Mouse (Mus musculus) kidney, postnatal 14 days (tissue): ENCODE data around the gene Slc35a2.

Experiments used
- DNase-seq: peaks from one replicate; pipeline ENCODE4 v3.0.0; 2022; ENCODE audit warnings: mixed read lengths

The Slc35a2 gene

DNA sequence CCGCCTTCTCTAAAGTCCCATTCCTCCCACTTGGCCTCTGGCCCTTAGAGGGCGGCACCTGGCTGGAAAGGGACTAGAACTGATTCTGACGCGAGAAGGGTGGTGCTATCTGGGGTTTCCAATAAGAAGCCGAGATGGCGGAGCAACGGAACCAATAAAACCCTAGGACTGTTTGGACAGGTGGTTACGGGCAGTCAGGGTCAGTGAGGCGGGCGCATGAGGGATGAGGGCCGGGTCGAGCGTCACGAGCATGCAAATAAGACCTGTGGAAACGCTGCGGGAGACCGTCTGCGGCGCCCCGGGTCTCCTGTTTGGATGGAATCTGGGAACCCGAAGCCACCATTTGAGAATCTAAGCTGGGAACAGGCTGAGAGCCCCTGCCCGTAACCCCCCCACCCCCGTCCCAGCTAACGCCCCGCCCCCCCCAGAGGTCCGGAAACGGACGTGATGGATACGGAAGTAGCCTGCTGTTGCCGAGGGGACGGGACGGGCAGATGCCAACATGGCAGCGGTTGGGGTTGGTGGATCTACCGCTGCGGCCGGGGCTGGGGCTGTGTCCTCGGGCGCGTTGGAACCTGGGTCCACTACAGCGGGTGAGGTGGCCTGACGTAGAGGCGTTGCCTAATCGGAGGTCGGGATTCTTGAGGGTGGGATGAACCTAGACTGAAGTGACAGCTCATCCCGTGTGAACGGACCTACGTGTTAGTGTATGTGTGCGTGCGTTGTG, at the start of gene Slc35a2:
Gene Slc35a2, plus strand, starts transcription at position 188 of the 727 bp plus-strand sequence.
- peak; percentile 90 for DNase-seq

DNA sequence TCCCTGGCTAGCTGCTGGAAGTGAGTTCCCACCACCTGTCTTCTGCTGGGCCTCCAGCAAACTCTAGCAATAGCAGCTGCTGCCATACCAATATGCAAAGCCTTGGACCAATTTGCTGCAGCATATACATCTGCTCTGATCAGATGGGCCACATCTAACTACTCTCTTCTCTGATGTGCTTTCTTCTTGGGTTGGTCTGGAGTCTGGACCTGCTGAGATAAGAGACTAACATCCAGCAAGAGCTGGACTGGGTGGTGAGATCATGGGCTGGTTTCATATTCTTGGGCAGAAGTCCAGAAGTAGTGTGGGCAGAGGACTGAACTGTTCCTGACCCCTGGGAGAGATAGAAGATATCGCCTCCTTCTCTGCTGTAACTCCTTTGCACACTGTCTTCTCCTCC, 46.7 kb upstream of the Slc35a2 start:
- DNase-seq: no peak

DNA sequence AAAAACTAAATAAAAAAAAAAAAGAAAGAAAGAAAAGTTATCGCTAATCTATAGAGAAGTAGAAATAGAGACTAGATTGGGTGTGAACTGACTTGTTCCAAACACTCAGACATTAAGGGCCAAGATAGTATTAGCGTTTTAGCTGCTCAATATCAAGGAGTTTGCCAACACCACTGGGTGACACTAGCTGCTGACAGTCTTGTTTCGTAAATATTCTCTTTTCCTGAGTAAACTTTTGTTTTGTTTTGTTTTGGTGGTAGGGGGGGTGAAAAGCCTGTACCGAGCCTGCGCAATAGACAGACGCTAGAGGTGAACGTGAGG, 43.0 kb upstream of the Slc35a2 start:
- no peak for DNase-seq

DNA sequence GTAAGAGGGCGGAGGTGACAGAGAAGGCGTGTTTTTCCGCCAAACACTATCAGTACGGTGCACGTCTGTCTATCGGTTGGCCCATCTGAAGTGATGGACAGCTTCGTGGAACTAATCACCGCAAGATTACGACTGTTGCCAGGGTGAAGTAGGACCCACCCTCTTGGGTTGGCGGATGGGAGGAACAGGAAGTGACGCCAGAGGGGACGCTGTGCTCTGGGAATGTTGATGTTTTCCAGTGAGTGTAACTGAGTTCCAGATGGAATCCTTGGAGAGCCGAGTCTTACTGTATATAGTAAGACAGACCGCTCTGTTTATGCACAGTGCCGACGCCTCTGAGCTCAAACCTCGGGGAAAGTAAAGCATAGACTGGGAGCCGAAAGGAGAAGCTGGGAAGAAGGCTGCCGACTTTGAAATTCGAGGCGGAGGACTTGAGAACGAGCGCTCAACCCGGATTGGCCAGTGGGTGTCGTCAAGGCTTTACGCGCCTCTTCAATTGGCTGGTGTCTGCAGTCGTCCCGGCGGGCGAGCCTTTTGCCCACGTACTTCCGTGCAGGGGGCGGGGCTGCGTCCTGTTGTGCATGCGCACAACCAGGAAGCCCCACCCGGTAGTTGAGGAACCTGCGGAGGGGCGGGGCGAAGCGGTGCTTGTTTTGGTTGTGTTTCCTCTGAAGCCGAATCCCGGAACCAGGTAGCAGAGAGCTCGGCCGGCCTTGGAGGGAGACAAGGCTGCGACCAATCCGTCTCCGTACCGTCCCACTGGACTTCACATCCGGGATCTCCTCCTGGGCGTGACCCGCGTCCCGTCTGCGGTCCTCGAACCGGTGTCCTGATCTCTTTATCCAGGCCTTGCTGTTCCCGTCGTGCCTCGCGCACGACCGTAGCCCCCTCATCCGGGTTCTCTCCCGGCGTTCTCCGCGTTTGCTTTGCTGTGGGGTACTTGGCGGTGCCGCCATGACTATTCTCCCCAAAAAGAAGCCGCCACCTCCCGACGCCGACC, 42.4 kb upstream of the Slc35a2 start, which contains the start of gene Otud5:
Gene Otud5, plus strand, starts transcription at position 202 of the 1,000 bp plus-strand sequence.
- peak; percentile 95 for DNase-seq

DNA sequence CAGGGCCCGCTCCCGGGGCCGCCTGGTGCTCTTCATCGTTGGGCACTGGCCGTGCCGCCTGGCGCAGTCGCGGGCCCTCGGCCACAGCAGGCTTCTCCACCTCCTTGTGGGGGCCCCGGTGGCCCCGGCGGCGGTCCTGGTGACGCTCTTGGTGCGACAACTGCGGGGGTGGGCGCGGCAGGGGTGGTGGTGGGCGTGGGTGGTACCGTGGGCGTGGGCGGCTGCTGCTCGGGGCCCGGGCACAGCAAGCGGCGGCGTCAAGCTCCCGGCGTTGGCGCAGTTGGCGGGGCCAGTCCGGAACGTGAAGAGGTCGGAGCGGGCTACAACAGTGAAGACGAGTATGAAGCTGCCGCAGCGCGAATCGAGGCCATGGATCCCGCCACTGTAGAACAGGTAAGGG, 41.5 kb upstream of the Slc35a2 start:
- peak; percentile 7 for DNase-seq

DNA sequence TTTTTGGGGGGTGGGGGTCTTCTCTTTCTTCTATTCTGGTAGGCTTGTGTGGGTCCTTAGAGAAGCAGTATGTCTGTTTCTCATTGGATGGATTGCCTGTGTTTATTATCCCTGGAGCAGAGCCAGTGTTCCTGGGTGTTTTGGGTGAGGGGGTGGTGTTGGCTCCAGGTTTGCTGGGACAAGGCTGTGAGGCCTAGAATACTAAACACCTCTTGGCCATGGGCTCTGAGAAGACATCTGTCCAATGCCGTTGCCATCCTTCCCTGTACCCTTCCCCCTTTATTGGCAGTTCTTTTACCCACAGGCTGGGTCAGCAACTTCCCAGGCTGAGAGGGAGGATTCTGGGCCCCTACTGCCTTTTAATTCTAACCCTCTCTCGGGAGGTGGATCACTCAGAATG, 36.0 kb upstream of the Slc35a2 start:
- DNase-seq: no peak

DNA sequence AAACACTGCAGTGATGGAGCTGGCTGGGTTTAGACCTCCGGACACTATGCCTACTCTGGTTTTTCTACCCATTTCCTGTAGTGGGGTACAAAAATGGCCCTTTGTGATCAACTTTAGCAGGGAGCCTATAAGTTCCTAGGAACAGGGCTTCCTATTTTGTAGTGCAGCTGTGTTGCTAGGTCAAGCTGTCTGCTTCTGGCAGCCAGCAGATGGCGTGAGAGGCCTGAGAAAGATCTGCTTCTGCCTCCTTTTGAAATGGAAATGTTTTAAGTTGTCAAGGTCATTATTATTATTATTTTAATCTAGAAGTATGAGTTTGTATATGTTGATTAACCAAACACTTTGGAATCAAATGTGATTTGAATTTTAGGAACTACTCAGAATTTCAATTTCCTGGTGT, 29.2 kb upstream of the Slc35a2 start:
- peak; percentile 17 for DNase-seq

DNA sequence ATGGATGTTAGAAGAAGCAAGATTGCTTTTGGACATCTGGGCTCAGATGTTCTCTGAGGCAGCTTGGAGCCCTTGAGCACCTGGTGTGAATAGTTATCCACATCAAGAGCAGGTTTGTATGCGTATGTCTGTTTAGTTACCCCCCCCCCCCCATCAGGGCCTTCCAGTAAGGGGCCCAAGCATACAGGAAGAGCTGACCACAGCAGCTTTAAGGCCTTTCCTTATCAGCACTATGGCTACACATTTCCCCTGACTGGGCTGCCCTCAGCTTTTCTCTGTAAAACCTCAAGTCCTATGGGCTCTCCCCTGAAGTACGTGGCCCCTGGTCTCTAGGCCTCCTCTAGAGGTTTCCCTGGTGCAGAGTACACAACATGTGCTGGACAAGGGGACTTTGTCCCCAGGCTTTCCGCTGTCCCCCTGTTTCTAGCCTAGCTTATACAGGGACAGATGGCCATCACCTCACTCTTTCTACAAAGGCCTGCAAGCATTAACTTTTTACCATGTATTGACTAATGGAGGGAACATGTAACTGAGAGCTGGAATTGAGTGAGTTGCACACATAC, 24.6 kb upstream of the Slc35a2 start:
- DNase-seq: no peak

DNA sequence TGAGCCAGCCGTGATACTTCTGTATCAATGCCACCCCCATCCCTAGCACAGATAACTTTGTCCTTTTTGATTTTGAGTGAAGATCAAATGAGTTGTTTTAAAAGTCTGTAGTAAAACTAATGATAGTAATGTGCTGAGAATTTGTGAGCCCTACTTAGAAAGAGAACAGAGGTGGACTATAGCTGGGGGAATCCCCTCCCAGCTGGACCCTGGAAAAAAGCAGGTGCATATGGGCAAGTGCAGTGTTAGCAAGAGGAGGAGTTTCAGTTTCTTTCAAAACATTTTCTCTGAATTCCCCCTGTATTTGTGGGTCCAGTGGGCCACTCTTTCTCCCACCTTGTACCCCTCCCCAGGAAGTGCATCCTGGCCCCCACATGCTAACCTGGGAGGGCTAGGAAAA, 20.6 kb upstream of the Slc35a2 start:
- no peak for DNase-seq

DNA sequence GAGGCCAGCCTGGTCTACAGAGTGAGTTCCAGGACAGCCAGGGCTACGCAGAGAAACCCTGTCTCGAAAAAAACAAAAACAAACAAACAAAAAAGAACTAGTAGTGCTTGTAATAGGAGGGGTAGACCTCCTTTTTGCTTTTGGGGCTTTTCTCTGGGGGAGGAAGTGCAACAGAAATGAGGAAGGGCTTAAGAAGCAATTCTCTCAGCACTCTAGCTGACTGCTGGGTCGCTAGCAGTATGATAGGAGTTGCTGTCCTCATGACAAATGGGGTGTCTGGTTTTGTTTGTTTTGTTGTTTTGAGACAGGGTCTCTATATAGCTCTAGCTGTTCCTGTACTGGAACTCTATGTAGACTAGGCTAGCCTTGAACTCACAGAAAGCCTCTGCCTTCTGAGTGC, 19.3 kb upstream of the Slc35a2 start:
- DNase-seq: no peak

DNA sequence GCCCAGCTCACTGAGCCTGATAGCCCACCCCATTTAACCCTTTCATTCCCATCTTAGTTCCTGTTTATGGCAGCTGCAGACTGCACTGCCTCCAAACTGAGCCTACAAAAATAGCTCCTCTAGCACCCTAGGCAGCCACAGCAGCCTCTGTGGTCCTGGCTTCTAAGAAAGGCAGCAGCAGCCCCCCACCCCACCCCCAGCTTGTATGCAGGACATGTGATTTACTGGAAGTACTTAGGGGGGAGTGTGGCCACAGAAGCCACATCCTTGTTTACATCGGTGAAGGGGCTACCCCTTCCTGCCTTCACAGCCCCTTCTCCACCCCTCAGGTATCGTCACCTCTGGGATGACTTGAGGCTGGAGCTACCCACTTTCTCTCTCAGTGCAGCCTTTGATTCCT, 18.5 kb upstream of the Slc35a2 start:
- DNase-seq: no peak

DNA sequence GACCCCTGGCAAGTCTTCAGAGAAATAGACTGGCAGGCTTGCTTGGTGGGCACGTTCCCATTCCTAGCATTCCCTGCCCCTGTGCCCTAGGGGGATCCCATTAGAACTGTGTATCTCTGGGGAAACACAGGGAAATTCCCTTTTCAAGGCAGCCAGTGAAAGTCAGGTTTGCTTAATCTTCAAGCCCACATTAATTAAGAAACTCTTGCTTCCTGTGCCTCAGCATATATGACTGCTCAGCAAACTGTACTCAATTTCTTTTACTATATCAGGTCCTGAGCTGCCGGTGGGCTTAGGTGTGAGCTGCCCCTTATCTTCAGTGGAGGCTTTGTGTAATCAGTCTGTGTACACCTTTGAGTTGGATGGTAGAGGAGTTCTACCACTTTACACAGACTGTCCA, 18.0 kb upstream of the Slc35a2 start:
- no peak for DNase-seq

DNA sequence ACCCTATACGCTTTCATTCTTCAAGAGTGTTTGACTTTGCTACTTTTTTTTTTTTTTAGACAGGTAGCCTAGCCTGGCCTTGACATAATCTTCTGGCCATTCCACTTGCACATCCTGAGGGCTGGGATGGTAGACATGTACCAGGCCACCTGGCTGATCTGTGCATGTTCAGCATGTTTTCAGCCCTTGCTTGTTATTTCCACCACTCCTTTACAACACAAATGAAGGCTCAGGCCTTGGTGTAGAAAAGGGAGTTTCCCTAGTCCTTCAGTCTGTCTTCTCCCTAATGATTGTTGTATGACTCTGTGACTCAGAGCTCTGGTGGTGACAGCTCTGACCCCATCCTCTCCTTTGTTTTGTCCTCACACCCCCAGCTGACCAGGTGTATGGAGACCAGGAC, 16.7 kb upstream of the Slc35a2 start:
- no peak for DNase-seq

DNA sequence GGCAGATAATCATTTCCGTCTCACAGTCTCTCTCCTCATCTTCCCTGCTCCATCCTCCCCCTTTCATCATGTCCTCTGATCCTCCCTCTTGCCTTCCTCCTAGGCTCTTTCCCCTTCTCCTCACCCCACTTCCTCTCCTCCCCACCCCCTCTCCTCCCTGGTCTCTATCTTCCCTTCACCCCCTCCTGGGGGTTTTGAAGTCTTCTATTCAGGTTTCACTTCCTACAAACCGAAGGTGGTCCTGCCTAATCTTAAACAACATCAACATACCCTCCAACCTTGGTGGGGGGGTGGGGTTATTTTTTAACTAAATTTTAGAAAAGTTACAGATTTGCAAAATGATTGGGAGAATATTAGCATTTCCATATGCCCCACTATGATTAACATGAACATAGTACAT, 15.3 kb upstream of the Slc35a2 start:
- DNase-seq: no peak

DNA sequence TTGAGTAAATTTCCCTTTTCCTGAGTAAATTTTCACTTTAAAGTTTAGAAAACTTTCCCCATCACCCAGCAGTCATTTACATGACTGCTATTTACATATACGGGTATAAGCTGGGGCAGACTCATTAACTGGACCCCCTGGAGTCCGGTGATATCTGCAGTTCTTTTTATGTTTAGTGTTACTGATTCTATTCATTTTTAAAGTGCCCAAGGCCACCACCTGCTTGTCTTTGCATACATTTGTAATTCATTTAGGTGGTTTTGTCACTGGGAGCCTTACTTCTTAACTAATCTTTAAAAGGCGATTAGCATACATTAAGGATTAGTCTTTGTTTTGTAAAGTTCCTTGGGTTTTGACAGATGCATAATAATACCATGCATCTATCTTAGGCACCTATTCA, 14.0 kb upstream of the Slc35a2 start:
- no peak for DNase-seq

DNA sequence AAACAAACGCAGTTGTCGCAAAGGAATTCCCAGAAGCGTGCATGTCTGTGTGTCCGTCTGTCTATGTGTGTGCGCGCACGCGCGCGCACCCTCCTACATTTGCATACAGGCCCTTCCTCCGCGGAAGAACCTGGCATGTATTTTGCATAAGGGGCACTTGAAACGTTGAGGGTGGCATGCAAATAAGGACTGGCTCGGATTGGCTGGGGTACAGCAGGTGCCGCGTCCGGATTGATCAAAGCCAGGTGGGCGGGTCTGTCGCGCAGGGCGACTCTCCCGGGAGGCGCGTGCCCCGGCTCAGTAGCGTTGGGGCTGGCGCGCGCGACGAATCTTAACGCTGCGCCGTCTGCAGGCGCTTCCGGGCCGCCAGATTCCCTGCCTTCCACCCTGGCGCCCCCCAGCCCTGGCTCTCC, 5.8 kb upstream of the Slc35a2 start, which contains the start of gene Pim2:
Gene Pim2, plus strand, starts transcription at position 256 of the 413 bp plus-strand sequence.
- peak; percentile 88 for DNase-seq

DNA sequence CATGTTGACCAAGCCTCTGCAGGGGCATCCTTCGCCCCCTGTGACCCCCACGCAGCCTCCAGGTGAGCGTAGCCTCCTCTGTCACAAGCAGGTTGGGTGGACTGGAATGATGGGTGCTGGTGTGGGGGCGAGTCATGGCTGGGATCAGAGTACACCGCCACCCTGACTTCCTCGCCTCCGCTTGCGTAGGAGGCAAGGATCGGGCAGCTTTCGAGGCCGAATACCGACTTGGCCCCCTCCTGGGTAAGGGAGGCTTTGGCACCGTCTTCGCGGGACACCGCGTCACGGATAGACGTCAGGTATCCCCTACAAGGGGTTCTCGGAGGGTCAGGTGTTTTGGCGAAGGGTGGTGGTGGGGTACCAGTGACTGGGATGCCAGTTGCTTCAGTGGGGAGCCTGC, 5.3 kb upstream of the Slc35a2 start:
- no peak for DNase-seq

DNA sequence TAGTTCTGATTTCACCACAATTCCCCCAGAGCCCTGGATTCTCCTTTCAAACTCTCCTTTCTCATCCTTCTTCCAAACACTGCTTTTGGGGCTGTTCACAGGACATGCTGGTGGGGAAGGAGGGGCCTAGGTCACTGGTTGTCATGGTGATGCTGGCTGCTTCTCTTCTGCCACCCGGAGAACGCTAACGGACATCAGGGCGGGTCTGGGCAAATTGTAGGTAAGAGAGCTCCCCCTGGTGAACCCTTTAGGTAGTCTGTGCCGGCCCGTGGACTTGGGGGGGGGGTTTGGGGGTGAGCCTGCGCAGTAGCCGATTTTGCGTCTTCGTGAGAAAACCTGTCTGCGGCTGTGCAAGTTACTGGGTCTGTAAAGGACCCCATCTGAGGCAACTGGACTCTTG, 4.0 kb upstream of the Slc35a2 start:
- peak; percentile 70 for DNase-seq

DNA sequence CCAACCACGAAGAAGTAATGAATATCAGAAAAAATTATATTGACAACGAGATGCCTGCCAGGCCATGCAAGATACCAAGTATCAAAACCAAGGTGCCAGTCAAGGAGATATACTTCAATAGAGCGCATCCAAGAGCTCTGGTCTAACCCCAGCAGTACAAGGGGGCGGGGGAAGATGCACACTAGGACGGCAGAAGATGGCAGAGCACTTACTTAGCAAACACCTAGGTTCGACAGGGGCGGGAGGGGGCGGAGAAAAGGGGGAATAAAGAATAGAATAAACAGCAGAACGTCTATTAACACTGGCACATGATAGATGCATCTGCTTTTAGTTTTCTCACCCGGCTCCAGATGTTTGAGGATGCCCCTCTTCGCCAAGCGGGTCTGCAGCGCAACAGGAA, 14.4 kb downstream of the Slc35a2 start:
- DNase-seq: no peak

DNA sequence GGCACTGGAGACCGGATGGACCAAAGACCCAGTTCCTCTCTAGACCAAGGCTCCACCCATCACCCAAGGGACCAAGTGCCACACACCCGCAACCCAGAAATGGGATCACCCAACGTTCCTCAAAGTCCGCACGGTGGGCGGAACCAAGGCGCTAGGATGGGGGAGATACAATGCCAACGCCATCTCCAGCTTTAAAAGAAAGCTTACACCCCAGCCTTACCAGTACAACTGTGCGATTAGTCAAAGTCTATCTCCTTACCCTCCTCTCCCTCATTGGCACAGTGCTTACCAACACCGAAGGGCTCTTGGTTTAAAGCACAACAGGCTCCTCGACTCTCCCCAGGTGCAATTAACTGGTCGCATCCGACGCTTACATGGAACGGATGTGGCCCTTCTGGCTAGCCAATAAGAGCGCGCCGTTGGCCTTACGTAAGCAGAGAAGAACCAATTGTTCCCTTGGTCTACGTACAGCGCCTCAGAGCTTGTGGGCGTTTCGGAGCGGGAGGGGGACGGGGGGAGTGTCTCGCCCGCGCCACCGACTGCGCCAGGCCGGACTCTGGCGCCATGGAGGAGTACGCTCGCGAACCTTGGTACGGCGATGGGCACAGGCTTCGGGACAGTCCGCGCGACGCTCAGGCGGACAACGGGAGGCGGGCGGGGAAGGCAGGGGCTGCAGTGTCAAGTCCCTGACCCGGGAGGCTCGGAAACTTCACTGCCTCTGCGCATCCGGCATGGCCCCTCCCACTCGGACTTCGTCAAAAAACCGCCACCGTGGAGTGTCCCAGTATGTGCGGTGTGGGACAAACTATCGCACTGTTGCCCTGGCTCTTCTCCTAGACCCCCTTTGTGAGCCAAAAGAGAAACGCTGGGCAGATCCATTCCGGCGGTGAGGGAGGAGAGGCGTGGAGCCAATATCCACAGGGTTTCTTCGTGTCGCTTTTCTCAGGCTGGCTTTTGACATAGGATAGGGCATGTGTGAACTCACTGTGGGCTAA, 15.3 kb downstream of the Slc35a2 start, which contains the start of the genes Pqbp1 and Timm17b:
Gene Pqbp1, minus strand, starts transcription at position 390 of the 995 bp plus-strand sequence.
Gene Timm17b, plus strand, starts transcription at position 478 of the 995 bp plus-strand sequence.
- DNase-seq: peak; percentile 93

DNA sequence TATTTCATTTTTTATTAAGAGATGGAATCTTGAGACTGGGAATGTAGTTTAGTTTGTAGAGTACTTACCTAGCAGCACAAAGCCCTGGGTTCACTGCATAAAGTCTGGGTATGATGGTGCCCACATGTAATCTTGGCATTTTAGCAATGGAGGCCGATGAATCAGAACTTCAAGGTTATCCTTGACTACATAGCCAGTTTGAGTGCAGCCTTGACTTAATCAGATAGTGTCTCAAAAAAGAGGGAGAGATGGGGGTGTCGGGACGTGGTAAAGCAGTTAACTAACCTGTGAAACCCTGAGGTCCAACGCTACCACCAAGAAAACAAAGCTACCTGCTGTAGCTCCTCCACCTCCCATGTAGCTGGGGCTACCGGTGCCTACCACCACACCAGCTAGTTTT, 20.6 kb downstream of the Slc35a2 start:
- DNase-seq: no peak

DNA sequence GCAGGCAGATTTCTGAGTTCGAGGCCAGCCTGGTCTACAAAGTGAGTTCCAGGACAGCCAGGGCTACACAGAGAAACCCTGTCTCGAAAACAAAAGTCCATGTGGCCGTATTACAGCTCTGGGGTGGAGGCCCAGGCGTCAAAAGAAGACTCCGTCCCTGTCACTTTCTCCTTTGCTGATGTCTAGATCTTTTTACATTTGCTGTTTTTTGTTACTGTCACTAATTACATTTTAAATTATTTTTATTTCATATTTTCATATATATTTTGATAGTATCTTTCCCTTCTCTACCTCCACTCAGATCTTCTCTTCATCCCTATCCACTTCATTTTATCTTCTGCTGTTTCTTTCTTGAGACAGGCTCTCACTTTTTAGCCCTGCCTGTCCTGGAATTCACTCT, 23.9 kb downstream of the Slc35a2 start, which contains the start of gene Gm10491:
Gene Gm10491, minus strand, starts transcription at position 101 of the 400 bp plus-strand sequence.
- DNase-seq: no peak
